Mouse (Mus musculus) adrenal gland, adult 8-10 months (tissue): Measurements from ENCODE around the gene Adm. TPM values are rescaled to one million over a fixed set of nuclear protein-coding genes. Genes with fewer than 3 reads are reported as not detected.

Experiments
- DNase-seq: peaks from one replicate; pipeline ENCODE4 v3.0.0; 2022
- total RNA-seq, 4 experiments: library from RNA; stranded (reverse); gene quantifications; 2 replicates each; pipeline ENCODE4 v1.2.4; 2022

Gene Adm
- total RNA-seq, 4 experiments from 2014 or later = 21.2 to 81.4 (median 35.9) TPM

DNA sequence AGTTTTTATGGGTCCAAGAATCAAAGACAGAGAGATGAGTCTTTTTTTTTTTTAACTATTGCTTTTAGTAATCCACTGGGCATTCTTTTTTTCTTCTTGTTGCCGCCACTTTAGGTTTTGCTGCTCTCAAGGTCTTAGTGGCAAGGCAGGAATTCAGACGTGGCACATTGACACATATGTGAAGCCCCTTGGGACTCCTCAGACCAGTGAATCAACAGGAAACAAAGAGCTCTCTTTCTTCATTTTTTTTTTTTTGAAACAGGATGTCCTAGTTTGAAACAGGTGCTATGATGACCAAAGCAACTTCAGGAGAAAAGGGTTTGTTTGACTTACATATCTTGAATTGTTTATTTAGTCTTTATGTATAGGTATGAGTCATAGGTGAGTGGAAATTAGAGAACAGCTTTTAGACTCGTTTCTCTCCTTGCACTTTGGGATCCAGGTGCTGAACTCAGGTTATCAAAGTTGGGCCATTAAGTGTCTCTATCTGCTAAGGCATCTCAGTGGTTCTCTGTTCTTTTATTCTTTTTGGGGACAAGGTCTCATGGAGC is 31.0 kb downstream of the Adm start:
- no peak for DNase-seq

DNA sequence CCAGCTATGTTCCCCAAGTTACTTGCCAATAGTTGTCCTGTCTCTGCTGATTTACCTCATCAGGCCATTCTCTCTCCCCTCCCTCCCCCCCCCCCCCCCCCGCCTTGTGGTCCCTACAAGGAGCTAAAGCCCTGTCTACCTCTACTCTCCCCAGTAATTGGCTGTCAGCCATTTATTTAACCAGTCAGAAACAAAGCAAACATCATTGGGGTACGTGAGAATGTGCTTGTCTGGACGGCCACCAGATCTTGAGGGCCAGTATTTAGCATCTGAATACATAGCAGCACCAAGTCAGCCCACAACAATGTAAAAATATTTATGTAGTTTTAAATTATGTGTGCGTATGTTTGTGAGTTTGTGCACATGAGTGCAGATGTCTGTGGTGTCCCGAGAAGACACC is 39.1 kb downstream of the Adm start:
- DNase-seq = no peak

DNA sequence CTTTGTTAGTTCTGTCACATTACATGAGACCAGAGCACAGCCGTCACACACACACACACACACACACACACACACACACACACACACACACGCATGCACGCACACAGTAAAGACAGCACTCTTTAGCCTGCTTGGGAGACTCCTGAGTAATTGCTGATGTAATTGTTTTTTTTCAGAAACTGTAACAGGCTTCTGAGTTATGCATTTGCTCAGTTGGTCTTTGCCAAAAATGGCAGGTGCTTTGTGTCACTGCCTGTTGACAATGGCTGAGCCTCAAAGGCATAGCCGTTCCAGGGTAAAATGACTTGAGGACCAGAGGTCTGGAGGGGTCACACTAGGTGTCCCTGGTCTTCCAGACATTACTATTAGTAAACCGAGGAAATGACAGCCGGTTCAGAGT is 40.8 kb downstream of the Adm start:
- no peak for DNase-seq

DNA sequence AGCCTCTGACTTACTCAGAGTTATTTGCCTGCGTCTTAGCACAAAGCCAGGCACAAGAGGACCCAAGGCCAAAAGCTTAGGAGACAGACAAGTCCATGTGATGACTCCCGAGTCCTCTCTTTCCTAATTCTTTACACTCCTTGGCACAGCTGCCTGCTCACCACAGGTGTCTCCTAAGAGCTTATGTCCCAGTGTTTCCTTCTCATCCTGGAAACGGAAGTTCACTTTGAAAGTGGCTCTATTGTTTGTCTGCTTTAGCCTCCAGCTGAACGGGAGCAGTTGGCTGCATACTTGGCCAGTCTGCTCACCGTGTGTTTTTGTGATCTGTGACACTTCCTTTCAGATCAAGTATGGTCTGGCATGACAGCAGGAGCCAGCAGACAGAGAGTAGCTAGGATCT is 41.3 kb downstream of the Adm start:
- DNase-seq = no peak

DNA sequence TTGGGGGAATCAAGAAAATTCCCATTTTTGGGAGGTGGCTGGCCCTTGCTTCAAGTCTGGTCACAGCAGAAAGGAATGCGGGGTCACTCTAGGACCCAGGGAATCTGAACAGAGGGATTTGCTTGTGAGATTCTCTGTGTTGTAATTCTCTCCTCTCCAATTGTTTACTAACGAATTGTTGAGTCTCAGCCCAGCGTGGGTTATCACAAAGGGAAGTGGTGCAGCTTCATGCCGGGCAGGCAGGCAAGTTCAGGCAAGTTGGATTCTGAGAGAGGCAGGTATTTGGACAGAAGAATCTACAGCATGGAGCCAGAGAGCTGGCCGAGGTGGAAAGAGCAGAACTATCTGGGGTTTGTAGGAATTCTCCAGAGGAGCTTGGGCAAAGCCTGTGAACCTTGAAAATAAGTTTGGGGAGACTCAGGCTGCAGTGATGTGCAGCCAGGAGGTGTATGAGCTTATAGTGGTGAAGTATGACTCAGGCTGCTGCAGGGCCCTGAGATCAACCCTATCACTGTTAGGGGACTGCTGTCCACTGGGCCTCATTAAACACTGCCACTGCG is 43.7 kb downstream of the Adm start:
- DNase-seq = no peak

Other genes with a start within 250 kb of the Adm start
- 10 to 100 TPM; 39.5 to 68.9 (median 55.1) TPM for gene Sbf2, start 12.7 kb upstream of the Adm start, total RNA-seq
- gene Ampd3, start 140.5 kb downstream of the Adm start, total RNA-seq = 10 to 100 TPM; 17.8 to 53.3 (median 39.2) TPM
- gene Rnf141, start 216.8 kb downstream of the Adm start, total RNA-seq = 10 to 100 TPM; 62.0 to 88.2 (median 80.4) TPM
- 10 to 100 TPM in 1 of 4 experiments, 1 to 10 TPM in 3; 1.9 to 12.4 (median 7.3) TPM for gene Lyve1, start 235.6 kb downstream of the Adm start, total RNA-seq